Comparison of ENCODE assay signal across 27 mouse cellular contexts in the genomic region with DNA sequence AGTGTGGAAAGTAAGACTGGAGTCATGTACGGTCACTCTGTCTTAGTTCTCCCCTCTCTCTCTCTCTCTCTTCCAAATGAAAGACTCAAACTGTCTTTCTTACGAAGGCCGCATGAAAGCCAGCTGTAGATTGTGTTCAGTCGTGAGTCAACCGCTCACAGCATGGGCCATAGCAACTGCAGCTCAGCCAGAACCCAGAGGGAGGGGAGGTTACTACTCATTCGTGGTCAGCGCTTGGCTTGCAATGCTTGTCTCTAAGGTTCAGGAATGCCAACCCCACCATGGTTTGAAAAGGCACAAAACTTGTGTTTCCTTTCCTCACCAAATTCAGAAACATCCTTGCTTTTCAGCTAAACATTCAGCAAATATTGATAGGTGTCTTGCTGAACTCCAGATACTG. TPM values are rescaled to one million over a fixed set of nuclear protein-coding genes. Genes with fewer than 3 reads are reported as not detected.
DNase-seq lines count a peak whose midpoint lies in the region; ATAC-seq and TF ChIP-seq lines count a peak whose summit lies in the region.
"Had no signal": no experiment of that assay in that cellular context is flagged by ENCODE, and none has a peak within 500 bp of the region (broad histone marks: within the 10 kb centered on the region; RNA-seq: fewer than 3 reads in every experiment).

No protein-coding gene starts in this region.

- no peak overlapping the region for H3K4me2 ChIP-seq in hindbrain, postnatal 0 days (ENCODE audit: low read depth, low read length)
- H3K4me2 ChIP-seq in hindbrain, embryonic 11.5 days (replicated peaks; ENCODE audit: low read depth, low read length), result no peak overlapping the region
- H3K4me2 ChIP-seq: embryonic facial prominence, embryonic 12.5 days; embryonic facial prominence, embryonic 15.5 days; forebrain, embryonic 12.5 days; forebrain, embryonic 15.5 days; heart, embryonic 12.5 days; heart, embryonic 15.5 days; hindbrain, embryonic 14.5 days had no signal

- H3K4me1 ChIP-seq in hindbrain, postnatal 0 days (ENCODE audit: insufficient read depth, low read length), result no peaks in the 10 kb centered on the region
- no peaks in the 10 kb centered on the region for H3K4me1 ChIP-seq in hindbrain, embryonic 11.5 days (replicated peaks; ENCODE audit: control insufficient read depth, insufficient read depth, low read length)
- H3K4me1 ChIP-seq: embryonic facial prominence, embryonic 12.5 days; embryonic facial prominence, embryonic 15.5 days; forebrain, embryonic 12.5 days; forebrain, embryonic 15.5 days; heart, embryonic 12.5 days; heart, embryonic 15.5 days; hindbrain, embryonic 10.5 days had no signal

- no peaks in the 10 kb centered on the region for H3K36me3 ChIP-seq in hindbrain, postnatal 0 days (ENCODE audit: insufficient read depth, low read length)
- no peaks in the 10 kb centered on the region for H3K36me3 ChIP-seq in hindbrain, embryonic 11.5 days (ENCODE audit: control insufficient read depth, insufficient read depth, low read length)
- H3K36me3 ChIP-seq: embryonic facial prominence, embryonic 12.5 days; embryonic facial prominence, embryonic 15.5 days; forebrain, embryonic 12.5 days; forebrain, embryonic 15.5 days; heart, embryonic 12.5 days; heart, embryonic 15.5 days; hindbrain, embryonic 10.5 days had no signal

- no peaks in the 10 kb centered on the region; the same call in 1 of the 2 replicates for H3K9me3 ChIP-seq in hindbrain, postnatal 0 days (ENCODE audit: low read length)
- 0 out of 2 replicates have a peak, but pooled peaks cover 2% of the 10 kb centered on the region for H3K9me3 ChIP-seq in hindbrain, embryonic 11.5 days (ENCODE audit: control insufficient read depth, low read length)
- H3K9me3 ChIP-seq: embryonic facial prominence, embryonic 15.5 days; forebrain, embryonic 12.5 days; forebrain, embryonic 15.5 days; heart, embryonic 15.5 days had no signal

- peak; percentile 37 for DNase-seq in hindbrain, postnatal 0 days (ENCODE audit: low spot score)
- no peak for DNase-seq in hindbrain, embryonic 11.5 days (ENCODE audit: low spot score)
- DNase-seq in 3T3-L1 (ENCODE audit: low read depth, low spot score) (peak; percentile 64), NIH3T3 (ENCODE audit: low read depth) (peak; percentile 59)
- no peak for DNase-seq in adrenal gland, postnatal 36 days
- DNase-seq in cerebellum, adult 18-20 months, result no peak
- DNase-seq: adrenal gland, postnatal 10 days; cerebellum, adult 11-12 months; cerebellum, adult 9-11 months; cerebellum, postnatal 36 days; gastrocnemius, postnatal 25 days; heart, adult 18-20 months; heart, postnatal 10 days; heart, postnatal 36 days; kidney, adult 2 months had no signal

- 51% methylated on average over 7 of the region's 7 CpGs for WGBS in hindbrain, postnatal 0 days
- 75% methylated on average over 7 of the region's 7 CpGs for WGBS in hindbrain, embryonic 11.5 days

- no peak overlapping the region for H3K4me3 ChIP-seq in hindbrain, postnatal 0 days (ENCODE audit: low read length)
- H3K4me3 ChIP-seq in hindbrain, embryonic 11.5 days (ENCODE audit: low read depth, low read length), result no peak overlapping the region
- H3K4me3 ChIP-seq: embryonic facial prominence, embryonic 12.5 days; embryonic facial prominence, embryonic 15.5 days; erythroblast, embryonic 14.5 days; forebrain, embryonic 12.5 days; forebrain, embryonic 15.5 days; heart, embryonic 12.5 days; heart, embryonic 15.5 days; hindbrain, embryonic 10.5 days had no signal

- TF ChIP-seq CTCF in hindbrain, postnatal 0 days (IDR thresholded peaks at IDR 0.05; ENCODE audit: low read depth), result no peak

- H3K27ac ChIP-seq in hindbrain, postnatal 0 days, result no peak overlapping the region
- no peak overlapping the region for H3K27ac ChIP-seq in hindbrain, embryonic 11.5 days (ENCODE audit: low read depth, low read length)
- H3K27ac ChIP-seq: embryonic facial prominence, embryonic 12.5 days; embryonic facial prominence, embryonic 15.5 days; forebrain, embryonic 12.5 days; forebrain, embryonic 15.5 days; heart, embryonic 15.5 days; hindbrain, embryonic 10.5 days; hindbrain, embryonic 14.5 days had no signal

- ATAC-seq in hindbrain, postnatal 0 days, result peak; percentile 56; the same call in 1 of the 2 replicates
- ATAC-seq in hindbrain, embryonic 11.5 days (ENCODE audit: low FRiP score), result no peak
- ATAC-seq: CD4-positive, CD25-positive, alpha-beta regulatory T cell, adult 4 months; forebrain, embryonic 15.5 days; intestine, postnatal 0 days; Patski had no signal

- no peaks in the 10 kb centered on the region for H3K27me3 ChIP-seq in hindbrain, postnatal 0 days (ENCODE audit: insufficient read depth, low read length)
- H3K27me3 ChIP-seq in hindbrain, embryonic 11.5 days (ENCODE audit: control insufficient read depth, insufficient read depth, low read length), result no peaks in the 10 kb centered on the region
- H3K27me3 ChIP-seq: embryonic facial prominence, embryonic 12.5 days; embryonic facial prominence, embryonic 15.5 days; forebrain, embryonic 12.5 days; forebrain, embryonic 15.5 days; heart, embryonic 12.5 days; heart, embryonic 15.5 days; Patski had no signal

- no peak overlapping the region for H3K9ac ChIP-seq in hindbrain, postnatal 0 days (replicated peaks; ENCODE audit: low read length)
- no peak overlapping the region for H3K9ac ChIP-seq in hindbrain, embryonic 11.5 days (ENCODE audit: low read depth, low read length)
- H3K9ac ChIP-seq: embryonic facial prominence, embryonic 12.5 days; embryonic facial prominence, embryonic 15.5 days; forebrain, embryonic 12.5 days; forebrain, embryonic 15.5 days; heart, embryonic 12.5 days; heart, embryonic 15.5 days; hindbrain, embryonic 14.5 days had no signal

RNA-seq across cellular contexts. Expression of a gene that starts 24.0 kb away (rescaled TPM):
- 45.4 and 53.7 TPM in 2 replicates for total RNA-seq in hindbrain, postnatal 0 days (2014; rRNA removed)
- 26.2 and 27.3 TPM in 2 replicates for polyA plus RNA-seq in hindbrain, postnatal 0 days (2015; fragmentation: Nextera tagmentation; extraction: Ambion mirVana)
- polyA plus RNA-seq in hindbrain, embryonic 11.5 days (2014; fragmentation: Nextera tagmentation; extraction: Ambion mirVana), result 19.2 and 20.1 TPM in 2 replicates
- total RNA-seq in adrenal gland, postnatal 36 days (2021), result 10 to 100 TPM; 20.9 to 23.5 TPM

Comparison
In these comparisons a context has a peak if more than half of its experiments do, and no peak if none do; other contexts are left out.
1. DNase-seq: peak in hindbrain, postnatal 0 days (single experiment), 3T3-L1 (single experiment) and NIH3T3 (single experiment); none in hindbrain, embryonic 11.5 days (single experiment), adrenal gland, postnatal 36 days (0 of 2) and cerebellum, adult 18-20 months (0 of 2).